Mouse (Mus musculus): ENCODE data around the gene Zfyve27. TPM values are rescaled to one million over a fixed set of nuclear protein-coding genes. Genes with fewer than 3 reads are reported as not detected.

Gene Zfyve27
- total RNA-seq, 2 experiments from 2014 or later: 13.0 to 14.4 TPM

- TF ChIP-seq CTCF (IDR thresholded peaks at IDR 0.05): no peak
- intact Hi-C loops (cut with DNase I): loop anchor here (2.0 to 5.0 kb wide), 2 partner anchors 18 to 129 kb away; partner anchors contain the start of gene Ankrd2
- no peak for DNase-seq
- H3K27ac ChIP-seq: no peak overlapping the region
- no peak overlapping the region for H3K4me3 ChIP-seq
Observed at GRCm38 (mm10) chr19:42166766-42167165, 3.0 kb downstream of the Zfyve27 start.

DNA sequence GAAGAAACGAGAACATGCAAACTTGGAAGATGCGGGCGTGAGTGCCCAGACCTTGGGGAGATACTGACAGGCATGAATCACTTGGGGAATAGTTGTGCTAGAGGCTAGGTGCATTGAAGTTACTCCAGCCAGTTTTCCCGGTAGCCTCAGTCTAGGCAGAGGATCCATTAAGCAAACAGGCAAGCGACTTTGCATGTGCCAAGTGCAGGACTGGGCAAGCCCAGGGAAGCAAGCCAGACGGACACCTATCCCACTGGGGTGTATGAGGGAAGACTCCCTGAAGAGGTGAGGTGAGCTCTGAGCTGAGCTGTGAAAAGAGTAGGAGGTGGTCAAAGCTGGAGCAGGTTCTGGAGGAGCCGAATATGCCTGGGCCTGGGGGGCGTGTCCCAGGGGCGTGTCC, 3.7 kb downstream of the Zfyve27 start:
- no peak for TF ChIP-seq CTCF (IDR thresholded peaks at IDR 0.05)
- Histone ChIP-seq H3K27ac (no peak overlapping the region), H3K4me3 (no peak overlapping the region)
- DNase-seq: no peak
- intact Hi-C loops (cut with DNase I): loop anchor here (2.0 to 5.0 kb wide), 2 partner anchors 19 to 130 kb away; partner anchors contain the start of gene Ankrd2

DNA sequence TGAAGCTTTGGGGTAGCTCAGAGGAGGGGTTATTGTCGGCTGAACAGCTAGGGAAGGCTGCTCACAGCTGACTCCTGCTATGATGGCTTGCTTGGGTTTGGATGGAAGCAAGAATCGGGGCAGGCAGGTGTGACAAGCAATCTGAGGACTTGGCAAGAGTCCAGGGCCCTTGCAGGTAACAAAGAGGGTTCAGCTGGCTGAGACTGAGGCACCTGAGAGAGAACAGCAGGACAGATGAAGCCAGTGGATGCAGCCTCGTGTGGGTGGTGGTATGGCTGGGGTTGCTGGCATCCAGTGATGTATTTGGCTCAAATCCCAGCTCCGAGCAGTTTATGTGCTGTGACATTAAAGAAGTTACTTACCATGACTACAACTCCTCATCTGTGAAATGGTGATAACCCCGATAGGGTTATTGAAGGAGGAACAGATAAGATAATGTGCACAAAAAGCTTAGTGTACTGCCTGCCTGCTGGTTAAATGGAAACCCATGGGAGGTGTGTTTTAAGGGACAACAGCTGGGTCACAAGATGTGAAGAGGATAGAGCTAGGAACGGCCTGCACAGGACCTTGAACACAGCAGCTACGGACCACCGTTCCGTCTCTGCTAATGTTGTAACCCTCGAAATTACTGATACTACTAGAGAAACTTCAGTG, 5.7 kb downstream of the Zfyve27 start:
- Histone ChIP-seq H3K4me3 (no peak overlapping the region), H3K27ac (no peak overlapping the region)
- DNase-seq: no peak
- TF ChIP-seq CTCF (IDR thresholded peaks at IDR 0.05): no peak
- intact Hi-C loops (cut with DNase I): loop anchor here (5.0 kb wide), 1 partner anchor 132 kb away; the partner anchor contains the start of gene Ankrd2

GRCm38 (mm10) chr19:42170025-42170969, 6.5 kb downstream of the Zfyve27 start:
- intact Hi-C loops (cut with DNase I): loop anchor here (10.0 kb wide), 1 partner anchor 1355 kb away; the partner anchor contains the start of gene Got1
- peak overlapping the region; percentile 92 for H3K27ac ChIP-seq

DNA sequence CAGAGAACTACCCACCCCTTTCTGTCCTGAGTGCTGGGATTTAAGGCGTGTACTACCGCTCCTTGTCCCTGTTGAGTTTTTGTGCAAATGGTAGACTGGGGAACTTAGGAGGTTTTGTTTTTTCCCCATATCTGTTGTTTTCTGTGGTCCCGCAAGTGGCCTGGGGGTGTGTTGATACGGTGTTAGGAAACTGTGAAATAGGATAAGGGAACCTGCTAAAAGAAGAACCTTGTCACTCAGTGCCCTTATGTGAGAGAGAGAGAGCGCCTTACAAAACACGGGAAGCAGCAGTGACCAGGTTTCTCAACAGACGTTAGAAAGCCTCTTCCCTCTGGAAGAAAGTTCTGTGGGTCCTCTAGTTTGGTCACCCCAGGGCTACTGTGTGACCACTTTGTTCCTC, 13.1 kb downstream of the Zfyve27 start:
- no peak overlapping the region for H3K27ac ChIP-seq
- no peak overlapping the region for H3K4me3 ChIP-seq
- no peak for TF ChIP-seq CTCF (IDR thresholded peaks at IDR 0.05)
- intact Hi-C loops (cut with DNase I): loop anchor here (10.0 kb wide), 1 partner anchor 1348 kb away; the partner anchor contains the start of gene Got1
- no peak for DNase-seq

More at GRCm38 (mm10) chr19:42170025-42170969, 6.5 kb downstream of the Zfyve27 start:
- TF ChIP-seq CTCF (IDR thresholded peaks at IDR 0.05): no peak
- peak; percentile 95 for DNase-seq
- H3K4me3 ChIP-seq: peak overlapping the region; percentile 95

DNA sequence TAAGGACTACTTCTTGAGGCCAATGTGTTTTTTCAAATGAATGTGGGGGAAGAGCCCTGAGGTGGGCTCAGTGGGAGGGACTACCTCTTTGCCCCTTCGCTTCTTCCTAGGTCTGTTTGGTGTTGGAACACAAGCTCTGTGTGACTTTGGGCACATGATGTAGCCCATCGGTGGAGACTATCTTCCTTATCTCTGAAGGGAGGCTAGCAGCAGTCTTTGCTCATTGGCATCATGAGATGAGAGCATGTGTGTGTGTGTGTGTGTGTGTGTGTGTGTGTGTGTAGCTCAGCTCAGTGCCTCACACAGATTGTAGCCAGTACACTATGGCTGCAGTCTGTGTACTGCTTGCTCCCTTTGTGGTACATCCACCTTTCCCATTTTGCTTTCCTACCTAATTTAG, 13.7 kb downstream of the Zfyve27 start:
- Histone ChIP-seq H3K27ac (no peak overlapping the region), H3K4me3 (no peak overlapping the region)
- no peak for TF ChIP-seq CTCF (IDR thresholded peaks at IDR 0.05)
- intact Hi-C loops (cut with DNase I): loop anchor here (10.0 kb wide), 1 partner anchor 1347 kb away; the partner anchor contains the start of gene Got1
- DNase-seq: no peak

- H3K27ac ChIP-seq: no peak overlapping the region
- DNase-seq: no peak
- no peak overlapping the region for H3K4me3 ChIP-seq
- TF ChIP-seq CTCF (IDR thresholded peaks at IDR 0.05): no peak
- intact Hi-C loops (cut with DNase I): loop anchor here (10.0 kb wide), 1 partner anchor 1345 kb away; the partner anchor contains the start of gene Got1
Observed at GRCm38 (mm10) chr19:42179356-42179755, 15.6 kb downstream of the Zfyve27 start.

GRCm38 (mm10) chr19:42182673-42183072, 18.9 kb downstream of the Zfyve27 start:
- DNase-seq: no peak
- no peak overlapping the region for H3K4me3 ChIP-seq
- TF ChIP-seq CTCF (IDR thresholded peaks at IDR 0.05): peak; percentile 56
- intact Hi-C loops (cut with DNase I): no loop called here
- H3K27ac ChIP-seq: no peak overlapping the region

DNA sequence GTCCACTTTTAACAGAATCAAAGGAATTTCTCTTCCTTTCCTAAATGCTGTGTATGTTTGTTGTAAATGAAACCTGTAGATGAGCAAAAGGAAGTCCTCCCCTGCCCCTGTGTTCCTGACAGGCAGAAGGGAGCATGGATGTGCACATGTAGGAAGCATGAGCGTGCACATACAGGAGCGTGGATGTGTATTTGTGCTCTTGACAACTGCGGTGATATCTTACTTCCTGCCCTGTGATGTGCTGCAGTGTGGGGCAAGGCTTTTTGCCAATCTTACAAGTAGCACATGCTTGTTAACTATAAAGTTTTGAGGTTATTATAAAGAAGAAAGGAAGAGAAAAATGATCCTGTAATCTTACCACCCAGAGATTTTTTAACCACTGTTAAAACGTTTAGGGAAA, 26.0 kb downstream of the Zfyve27 start:
- DNase-seq: no peak
- no peak overlapping the region for H3K4me3 ChIP-seq
- no peak overlapping the region for H3K27ac ChIP-seq
- no peak for TF ChIP-seq CTCF (IDR thresholded peaks at IDR 0.05)
- intact Hi-C loops (cut with DNase I): no loop called here

DNA sequence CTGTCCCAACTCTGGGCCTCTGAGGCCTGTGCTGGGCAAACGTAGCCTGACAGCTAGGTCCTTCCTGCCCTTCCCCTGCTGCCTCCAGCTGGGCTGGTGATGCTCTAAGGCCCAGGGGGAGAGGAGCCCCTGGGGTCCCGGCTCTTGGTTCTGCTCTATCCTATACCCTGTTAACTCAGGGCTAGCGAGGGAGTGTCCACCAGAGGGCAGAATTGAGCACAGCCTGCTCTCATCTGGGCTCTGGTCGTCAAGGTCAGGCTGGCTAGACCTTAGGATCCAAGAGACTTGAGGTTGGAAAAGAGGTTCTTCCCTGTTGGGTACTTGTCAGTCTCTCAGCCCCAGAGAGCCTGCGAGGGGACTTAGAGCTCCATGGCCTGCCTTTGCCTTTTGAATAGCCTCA, 26.7 kb downstream of the Zfyve27 start:
- peak; percentile 71 for DNase-seq
- intact Hi-C loops (cut with DNase I): no loop called here
- Histone ChIP-seq H3K27ac (no peak overlapping the region), H3K4me3 (no peak overlapping the region)
- TF ChIP-seq CTCF (IDR thresholded peaks at IDR 0.05): peak; percentile 88

- Histone ChIP-seq H3K4me3 (no peak overlapping the region), H3K27ac (no peak overlapping the region)
- intact Hi-C loops (cut with DNase I): no loop called here
- no peak for TF ChIP-seq CTCF (IDR thresholded peaks at IDR 0.05)
- no peak for DNase-seq
Observed at GRCm38 (mm10) chr19:42193311-42193710, 29.6 kb downstream of the Zfyve27 start.

- intact Hi-C loops (cut with DNase I): no loop called here
- Histone ChIP-seq H3K4me3 (no peak overlapping the region), H3K27ac (no peak overlapping the region)
- DNase-seq: no peak
- no peak for TF ChIP-seq CTCF (IDR thresholded peaks at IDR 0.05)
Observed at GRCm38 (mm10) chr19:42196378-42196777, 32.6 kb downstream of the Zfyve27 start.

- DNase-seq: no peak
- no peak overlapping the region for H3K4me3 ChIP-seq
- TF ChIP-seq CTCF (IDR thresholded peaks at IDR 0.05): no peak
- no peak overlapping the region for H3K27ac ChIP-seq
- intact Hi-C loops (cut with DNase I): no loop called here
Observed at GRCm38 (mm10) chr19:42197066-42197465, 33.3 kb downstream of the Zfyve27 start.
